Mouse (Mus musculus) thymus, postnatal 25 days (tissue): Measurements from ENCODE around the gene Serpinc1.
"Not testable (repeated sequence)": the region's sequence is repeated elsewhere in the genome, so short reads cannot be mapped to it uniquely, and the experiment has no call there.

Experiments
- DNase-seq: peaks from one replicate; pipeline ENCODE4 v3.0.0; 2022

Gene Serpinc1

DNA sequence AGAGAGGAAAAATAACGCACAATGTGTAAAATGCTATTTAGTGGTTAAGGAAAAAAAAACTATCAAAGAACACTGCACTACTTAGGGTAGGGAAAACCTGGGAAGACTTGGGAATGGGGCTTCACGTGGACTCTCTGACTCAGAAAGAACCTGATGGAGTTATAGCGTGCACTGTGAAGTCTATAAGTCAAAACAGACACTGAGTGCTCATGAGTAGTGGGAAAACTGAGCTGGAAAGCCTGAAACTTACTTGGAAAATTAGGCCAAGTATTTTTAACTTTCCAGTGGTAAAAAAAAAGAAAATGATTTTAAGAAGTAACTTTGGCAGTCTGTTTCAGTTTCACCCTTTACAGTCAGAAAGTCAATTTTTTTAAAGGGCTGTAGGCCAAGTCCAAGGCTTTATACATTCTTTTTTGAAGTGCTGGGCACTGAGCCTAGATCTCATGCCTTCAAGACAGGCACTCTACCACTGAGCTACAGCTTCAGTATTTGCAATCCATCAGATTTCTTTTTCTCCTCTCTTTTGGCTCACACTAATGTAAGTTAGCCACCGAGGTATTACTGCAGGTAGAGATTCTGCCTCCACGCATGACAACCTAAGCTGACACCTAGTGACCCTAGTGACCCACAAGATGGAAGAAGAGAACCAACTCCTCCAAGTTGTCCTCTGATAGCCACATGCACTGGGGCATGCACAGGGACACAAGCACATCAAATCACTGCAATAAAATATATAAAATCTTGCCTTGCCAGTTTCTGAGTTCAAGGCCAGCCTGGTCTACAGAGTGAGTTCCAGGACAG lies 47.2 kb downstream of the Serpinc1 start:
- no peak for DNase-seq

DNA sequence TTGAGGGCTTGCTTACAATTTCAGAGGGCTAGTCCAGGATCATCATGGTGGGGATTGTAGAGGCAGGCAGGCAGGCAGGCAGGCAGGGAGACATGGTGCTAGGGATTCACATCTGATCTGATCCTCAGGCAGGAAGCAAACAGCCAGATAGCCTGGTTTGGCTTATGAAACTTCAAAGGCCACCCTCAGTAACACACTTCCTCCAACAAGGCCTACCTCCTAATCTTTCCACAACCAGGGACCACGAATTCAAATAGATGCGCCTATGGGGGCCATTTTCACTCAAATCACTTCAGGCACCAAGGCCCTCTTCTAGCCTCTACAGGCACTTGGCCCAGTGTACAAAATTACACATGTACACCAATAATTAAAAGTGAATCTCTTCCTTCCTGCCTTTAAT lies 48.8 kb downstream of the Serpinc1 start:
- no peak for DNase-seq

DNA sequence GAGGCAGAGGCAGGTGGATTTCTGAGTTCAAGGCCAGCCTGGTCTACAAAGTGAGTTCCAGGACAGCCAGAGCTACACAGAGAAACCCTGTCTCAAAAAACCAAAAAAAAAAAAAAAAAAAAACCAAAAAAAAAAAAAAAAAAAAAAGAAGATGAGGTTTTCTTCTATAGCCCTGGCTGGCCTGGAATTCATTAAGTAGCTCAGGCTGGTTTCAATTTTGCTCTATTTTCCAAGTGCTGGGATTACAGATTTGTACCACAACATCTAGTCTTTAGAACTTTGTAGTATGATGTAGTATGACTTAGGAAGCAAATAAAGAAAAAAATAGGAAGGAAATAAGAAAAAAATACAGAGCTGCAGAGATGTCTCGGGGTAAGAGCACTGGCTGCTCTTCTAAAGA lies 50.0 kb downstream of the Serpinc1 start:
- not testable (repeated sequence) for DNase-seq

DNA sequence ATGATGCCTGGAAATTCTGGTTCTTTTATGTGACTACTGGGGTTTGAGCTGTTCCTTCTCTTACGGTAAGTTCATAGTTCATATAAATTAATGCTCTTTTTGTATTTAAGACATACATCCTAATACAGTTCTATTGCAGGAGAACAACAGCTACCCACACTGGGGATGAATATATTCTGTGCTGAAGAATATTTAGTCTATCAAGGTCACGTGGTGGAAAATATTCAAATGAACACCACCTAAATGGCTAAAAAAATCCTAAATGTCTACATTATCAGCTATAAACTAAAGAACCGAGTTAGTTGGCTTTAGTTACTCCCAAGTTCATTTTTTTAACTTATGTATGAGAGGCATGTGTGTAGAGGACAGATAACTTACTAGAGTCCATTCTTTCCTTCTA lies 51.7 kb downstream of the Serpinc1 start:
- no peak for DNase-seq

DNA sequence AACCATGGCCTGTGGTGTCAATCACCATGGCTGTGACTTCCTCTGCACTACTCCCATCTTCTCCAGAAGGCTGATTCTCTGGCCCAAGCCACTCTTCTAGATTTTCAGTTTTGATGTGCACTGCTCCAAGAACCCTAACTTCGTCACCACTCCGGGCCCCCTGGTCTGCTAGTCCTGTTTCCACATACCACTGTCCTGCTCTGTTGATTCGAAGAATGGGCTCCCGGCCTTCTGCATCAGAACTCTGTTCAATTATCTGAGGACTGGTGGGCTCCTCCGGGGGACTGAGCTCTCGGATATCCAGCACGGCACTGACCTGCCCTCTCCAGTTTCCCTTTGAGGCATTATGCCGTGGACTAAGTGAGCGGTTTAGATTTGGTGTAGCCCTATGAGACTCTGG lies 53.5 kb downstream of the Serpinc1 start:
- DNase-seq: no peak

DNA sequence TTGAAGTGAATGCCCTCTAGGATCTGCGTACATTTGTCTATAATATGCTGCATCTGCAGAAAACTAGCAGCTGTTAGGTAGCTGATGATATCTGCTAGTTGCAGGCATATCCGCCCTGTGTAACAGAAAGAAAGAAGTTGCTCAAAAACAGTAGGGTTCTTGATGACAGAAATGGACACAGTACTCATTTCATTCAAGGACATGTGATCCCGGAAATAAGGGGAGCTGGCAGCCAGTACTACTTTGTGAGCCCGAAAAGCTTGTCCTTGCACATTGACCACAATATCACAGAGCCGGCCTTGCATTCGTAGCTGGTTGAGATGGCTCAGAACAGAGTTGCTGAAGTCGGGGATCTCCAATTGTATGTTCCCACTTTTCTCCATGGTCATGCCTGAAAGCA lies 54.0 kb downstream of the Serpinc1 start:
- DNase-seq: no peak

DNA sequence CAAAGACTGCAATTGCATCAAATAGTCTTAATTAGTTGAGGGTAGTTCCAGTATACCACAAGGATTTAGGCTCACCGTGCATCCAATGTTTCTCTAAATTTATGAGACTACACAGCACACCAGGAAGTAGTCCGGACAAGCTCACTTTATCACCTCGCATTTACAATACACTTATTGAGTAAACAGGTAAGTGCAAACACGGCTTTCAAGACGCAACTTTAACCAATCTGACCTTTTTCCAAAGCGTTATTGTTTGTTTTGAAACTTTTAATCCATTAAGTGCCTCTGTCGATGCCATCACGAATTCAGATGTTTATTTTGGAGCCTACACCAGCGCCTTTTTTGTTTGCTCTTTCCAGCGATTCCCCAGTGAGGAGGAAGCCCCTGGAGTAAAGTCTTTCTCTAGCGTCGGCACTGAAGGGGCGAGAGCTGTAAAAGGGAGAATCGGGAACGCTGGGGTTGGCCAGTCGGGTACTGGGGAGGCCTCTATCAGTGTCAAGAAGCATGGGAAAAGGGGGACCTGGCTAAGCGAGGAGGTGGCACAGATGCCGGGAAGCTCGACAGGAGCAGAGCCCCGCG lies 55.6 kb downstream of the Serpinc1 start:
- DNase-seq: no peak

DNA sequence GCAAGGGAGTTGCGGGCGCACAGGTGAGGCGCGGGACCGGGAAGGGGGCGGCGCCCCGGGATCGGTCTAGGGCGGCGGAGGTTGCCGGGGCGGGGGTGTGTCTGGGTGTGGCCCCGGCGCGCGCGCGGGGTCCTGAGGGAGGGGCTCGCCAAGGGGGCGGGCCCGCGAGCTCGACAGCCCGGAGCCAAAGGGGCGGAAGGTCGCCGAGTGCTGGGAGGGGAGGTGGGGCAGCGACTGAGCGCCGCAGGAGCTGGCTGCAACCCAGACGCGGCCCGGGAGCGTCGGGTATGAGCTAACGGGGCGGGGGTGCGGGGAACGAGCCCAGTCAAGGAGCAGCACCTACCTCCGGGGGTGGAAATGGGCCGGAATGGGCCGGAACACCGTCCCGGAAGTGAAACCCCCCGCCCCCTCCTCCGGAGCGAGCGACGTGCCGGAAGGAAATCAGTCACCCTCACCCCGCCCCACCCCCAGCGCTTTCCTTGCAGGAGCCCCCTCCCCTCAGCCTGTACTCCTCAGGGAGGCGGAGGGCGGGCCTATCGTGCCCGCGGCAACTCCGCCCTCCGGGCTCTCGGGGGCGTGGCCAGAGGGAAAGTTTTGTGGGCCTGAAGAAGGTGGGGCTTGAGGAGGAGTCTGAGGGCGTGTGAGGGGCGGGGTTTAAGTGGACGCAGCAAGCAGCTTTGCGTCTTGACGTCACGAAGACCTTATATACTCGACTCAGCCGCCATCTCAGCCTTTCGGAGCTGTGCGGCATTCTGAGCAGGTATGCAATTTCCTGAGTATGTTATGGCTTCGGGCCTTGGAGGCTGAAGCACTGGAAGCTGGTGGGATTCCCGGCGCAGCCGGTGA lies 56.3 kb downstream of the Serpinc1 start, which contains the start of gene Zbtb37:
Gene Zbtb37 (minus strand): TSS at position 415 of the 846 bp plus-strand sequence.
- DNase-seq: peak; percentile 100

DNA sequence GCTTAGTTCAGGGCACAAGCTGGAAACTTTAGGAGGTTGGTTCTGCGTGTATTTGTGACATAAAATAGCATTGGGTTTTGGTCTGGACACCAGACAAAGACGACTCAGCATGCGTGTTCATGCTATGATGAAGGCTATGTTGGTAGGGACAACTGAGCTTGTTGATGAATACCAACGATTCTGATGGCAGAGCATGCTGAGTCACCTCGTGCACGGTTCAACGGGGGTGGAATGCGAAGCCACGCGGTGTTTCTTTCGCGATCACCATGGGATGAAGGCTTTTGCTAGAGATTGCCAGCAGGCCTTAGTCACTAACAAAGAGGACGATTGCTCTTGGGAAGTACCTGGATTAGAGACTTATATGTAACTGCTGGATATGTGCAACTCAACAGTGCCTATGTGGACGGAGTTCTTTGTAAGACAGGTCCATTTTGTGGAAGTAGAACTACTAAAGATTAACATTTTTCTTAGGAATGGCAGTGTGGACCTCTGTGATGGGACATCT lies 56.9 kb downstream of the Serpinc1 start:
- no peak for DNase-seq

DNA sequence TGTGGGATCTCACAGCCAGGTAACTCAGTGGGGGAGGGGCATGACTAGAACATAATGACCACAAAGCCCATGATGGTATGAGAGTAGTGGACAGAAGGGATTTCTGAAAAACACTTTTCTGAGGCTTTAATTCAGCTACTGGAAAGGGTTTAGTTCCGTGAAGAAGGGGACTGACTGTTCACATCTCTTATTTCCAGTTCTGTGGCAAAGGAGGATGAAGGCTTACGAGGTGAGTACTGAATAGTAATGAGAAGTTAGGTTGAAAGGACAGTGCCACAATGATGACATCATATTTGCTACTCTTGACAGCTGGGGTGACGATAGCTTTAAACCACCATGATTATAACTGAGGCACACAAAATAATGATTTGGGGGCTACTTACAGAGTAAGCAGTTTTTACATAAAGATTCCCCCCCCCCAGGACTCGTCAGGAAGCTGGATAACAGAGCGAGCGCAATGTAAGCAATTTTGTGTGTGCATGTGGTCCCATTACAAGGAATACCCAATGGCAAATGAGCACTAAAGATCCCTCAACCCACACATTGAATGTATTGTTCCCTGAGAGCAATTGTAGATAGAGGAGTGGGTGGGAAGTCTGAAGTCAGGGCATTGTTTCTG lies 57.5 kb downstream of the Serpinc1 start:
- no peak for DNase-seq

DNA sequence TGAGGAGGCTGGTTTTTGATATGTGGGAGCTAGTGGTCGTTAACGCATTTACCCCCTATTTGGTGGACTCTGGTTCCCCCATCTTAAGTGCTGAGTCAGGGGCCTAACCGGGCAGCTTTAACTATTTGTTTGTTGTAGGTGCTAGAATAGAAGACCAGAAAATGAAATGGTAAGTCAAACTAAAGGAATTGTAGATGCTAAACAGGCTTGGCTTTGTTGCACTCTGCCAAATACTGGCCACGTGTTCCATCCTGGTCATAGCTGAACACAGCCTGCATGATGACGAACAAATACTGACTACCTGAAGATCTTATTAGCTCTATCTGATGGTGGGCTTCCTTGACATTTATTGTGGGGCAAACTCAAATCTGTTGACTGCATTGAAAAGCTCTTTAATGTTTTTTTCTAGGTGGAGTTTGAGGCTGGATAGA lies 58.0 kb downstream of the Serpinc1 start:
- DNase-seq: peak; percentile 15

DNA sequence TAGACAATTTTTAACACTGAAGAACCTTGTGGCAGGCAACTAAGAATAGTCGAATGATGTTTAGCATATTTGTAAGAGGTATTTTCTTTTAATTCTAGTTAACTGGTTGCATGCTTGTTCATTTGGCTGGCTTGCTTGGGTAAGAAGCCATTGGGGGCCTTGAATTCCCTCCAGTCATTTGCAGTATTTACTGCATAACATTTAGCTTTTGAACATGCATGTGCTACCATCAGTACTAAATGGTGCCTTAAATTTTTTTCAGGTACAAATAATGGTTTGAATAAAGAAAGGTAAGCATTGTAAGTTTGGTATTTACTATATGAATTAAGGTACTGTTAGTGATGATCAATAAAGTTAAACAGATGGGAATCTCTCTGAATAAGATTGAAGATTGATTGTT lies 58.6 kb downstream of the Serpinc1 start:
- DNase-seq: no peak

DNA sequence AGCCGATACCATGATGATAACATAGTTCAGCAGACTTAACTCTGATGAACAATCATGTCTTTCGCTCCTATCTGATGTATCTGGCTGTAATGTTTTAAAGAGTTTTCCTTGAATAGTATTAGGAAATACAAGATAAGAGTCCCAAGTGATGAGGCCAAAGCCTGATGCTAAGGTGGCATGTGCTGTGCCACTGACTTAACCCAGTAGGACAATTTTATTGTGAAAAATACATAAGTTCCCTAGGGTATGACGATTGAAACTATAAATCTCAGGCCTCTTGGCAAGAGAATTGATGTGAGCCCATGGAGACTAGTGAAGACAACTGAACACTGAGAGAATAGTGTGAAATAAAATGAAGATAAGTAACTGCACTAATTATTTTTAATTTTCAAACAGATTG lies 59.2 kb downstream of the Serpinc1 start:
- DNase-seq: no peak

DNA sequence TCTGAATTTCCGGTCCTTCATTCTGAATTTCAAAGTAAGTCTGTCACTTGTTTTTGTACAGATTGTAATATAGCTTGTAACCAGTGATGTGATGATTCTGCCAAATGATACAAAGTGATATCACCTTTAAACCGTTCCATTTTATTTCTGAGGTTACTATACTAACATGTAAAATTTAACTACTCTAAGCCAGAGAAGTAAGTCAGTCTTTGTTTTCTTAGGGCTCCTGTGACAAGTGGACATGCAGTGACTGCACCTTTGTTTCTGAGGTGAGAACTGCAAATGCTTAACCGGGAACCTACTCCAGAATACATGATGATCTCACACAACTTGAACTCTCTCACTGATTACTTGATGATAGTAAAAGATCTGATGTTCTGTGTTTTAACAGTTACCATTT lies 59.6 kb downstream of the Serpinc1 start:
- DNase-seq: no peak

DNA sequence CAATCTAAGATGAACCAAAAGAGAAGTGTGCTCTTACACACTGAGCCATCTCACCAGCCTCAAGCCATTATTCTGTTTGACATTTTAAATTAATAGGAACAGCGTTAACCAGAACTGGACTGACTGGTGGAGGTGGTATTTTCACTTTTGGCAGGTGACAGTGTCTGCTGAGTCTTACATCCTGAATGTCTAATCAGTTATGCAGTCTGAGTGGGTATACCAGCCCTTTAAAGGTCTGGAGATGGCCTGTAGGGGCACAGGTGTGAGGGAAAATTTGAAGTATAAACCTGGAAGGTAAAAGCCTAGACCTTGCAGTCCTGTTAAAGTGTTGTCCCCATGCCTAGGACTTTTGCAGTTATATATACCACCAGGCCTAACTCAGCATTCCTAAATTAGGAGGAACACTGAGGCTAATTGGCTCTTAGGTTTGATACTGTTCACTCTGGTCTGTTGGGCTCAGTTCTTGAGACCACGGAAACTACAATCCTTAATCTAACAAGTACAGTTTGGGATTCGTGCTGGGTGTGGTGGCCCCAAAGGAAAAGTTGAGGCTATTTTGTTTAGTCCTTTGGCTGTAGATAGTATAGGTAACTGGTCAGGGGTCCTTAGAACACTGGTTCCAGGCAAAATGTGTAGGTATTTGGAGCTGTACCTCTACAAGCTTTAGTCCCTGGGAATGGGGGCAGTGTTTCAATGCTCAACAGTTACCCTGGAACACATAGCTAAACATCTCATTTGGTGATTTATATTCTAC lies 60.8 kb downstream of the Serpinc1 start:
- no peak for DNase-seq

DNA sequence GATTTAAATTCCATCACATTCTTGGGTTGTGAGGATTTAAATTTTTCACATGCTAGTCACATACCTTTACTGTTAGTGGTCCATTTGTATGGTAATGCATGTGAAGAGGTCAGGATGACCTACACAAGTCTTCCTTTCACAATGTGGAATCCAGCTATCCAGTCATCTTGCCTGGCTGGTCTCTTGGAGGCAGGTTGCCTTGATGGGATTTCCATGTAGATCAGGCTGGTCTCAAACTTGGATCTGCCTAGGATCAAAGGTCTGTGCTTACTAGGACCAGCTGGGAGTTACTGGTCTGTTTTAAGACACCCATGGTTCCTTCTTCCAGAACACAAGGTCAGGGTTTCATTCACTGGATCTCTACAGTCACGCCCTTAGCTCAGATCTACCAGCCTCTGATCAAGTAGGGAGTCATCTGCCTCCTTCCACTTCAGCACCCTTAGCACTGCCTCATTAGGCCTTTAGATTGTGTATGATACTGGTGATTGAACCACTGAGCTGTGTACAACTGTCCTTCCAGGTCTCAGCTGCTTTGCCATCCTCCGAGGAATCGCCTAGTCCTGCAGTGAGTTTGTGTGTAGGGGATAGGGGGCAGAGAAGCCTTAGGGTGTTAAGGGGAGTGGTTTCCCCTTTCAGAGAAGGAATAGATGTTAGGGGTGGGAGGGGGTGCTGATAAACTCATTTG lies 61.5 kb downstream of the Serpinc1 start:
- no peak for DNase-seq

DNA sequence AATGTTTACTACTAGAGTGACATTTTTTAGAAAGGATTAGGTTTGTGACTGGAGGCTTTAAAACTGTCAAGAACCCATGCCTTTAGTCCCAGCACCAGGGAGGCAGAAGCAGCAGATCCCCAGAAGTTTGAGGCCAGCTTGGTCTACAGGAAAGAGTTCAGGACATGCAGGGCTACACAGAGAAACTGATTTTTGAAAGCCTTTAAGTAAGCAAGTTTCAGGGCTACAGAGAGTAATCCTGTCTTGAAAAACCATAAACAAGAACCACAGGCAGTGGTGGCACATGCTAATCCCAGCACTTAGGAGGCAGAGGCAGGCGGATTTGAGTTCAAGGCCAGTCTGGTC lies 62.0 kb downstream of the Serpinc1 start:
- no peak for DNase-seq

DNA sequence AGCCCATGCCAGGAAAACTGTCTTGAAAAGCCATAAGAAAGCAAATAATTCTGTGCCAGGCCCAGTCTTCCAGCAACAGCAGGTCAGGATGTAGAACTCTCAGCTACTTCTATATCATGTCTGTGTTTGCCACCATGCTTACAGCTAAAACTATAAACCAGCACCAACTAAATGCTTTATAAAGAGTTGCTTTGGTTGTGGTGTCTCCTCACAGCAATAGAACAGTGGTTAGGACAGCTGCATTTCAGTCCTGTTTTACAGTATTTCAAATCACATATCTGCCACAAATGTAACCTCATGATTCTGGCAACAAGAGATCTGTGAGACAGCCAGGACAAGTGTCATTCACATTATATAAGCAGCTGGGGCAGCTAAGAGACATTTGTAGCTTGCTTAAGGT lies 62.5 kb downstream of the Serpinc1 start:
- no peak for DNase-seq

DNA sequence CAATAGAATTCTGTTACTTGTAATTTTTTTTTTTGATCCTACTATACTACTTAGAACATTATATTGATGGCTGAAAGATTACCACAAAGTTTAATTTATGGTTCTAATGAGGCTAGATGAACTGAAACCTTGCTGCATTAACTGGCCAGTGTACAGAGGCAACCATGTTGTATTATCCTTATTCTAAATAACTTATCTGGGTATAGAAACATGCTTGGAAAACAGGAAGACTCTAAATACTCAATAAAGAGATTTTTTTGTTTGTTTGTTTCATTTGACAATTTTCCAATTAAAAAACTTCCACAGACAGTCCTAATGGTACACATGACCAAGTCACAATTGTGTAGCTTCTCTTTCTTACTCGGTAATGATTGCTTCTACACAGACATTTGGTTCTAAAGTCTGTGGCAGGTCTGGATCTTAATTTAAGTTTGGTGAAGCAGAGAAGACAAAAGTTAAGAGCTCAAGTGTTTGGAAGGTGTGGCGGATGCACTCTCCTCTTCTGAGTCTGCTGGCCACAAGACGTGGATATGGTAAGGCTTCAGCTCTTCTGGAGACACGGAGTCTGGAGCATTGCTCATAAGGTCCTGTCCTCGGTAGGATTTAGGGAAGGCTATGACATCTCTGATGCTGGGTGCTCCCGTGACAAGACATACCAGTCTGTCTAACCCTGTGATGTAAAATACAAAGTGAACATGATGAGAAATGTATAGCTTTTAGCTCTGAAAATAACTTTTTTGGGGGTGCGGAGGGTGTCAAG lies 63.1 kb downstream of the Serpinc1 start:
- no peak for DNase-seq

DNA sequence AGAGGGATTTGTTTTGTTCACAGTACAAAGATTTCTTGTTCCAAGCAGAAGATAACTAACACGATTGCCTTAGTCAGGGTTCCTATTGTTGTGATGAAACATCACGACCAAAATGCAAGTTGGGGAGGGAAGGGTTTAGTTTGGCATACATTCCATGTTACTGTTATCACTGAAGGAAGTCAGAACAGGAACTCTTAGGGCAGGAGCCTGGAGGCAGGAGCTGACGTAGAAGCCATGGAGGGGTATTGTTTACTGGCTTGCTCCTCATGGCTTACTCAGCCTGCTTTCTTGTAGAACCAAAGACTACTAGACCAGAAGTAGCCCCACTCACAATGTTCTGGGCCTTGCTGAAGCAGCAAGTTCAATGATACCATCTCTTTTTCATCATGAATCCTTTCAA lies 68.6 kb downstream of the Serpinc1 start:
- no peak for DNase-seq
